In the genomic region with DNA sequence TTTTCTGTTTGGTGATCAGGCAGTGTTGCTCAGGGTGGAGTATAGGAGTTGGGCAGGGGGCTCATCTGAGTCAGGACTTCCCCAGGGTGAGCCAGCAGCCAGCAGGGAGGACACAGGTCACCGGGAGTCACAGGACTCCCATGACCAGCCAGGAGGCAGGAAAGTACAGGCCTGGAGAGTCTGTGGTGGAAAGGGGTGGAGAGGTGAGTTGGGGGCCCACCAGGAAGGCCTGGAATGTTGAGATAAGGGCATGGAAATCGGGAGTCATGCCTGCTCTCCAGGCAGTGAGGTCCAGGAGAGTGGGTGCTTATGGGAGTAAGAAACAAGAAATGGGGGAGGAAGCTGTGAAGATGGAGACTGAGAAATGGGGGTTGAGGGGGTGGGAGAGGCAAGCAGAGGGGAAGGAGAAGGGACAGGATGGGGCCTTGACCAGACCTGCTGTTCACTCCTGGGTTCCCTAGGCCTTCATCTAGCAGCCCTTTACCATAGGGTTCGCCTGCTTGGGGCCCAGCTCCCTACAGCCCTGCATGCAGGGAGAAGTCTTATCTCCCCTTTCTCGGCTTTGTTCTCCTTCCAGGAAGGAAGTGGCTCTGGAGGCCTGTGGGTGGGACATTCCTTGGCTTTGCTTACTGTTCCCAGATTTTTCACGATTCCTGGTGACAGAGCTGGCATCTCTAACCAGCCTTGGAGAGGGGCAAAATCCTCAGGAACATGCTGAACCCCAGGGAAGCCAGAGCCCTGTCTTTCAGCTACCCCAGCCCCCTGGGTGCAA, we compare ENCODE assay signal across 9 mouse cellular contexts. TPM values are rescaled to one million over a fixed set of nuclear protein-coding genes. Genes with fewer than 3 reads are reported as not detected.
A peak's percentile ranks its signal among the peaks of the same experiment; 100 is the strongest.
DNase-seq lines count a peak whose midpoint lies in the region; ATAC-seq and TF ChIP-seq lines count a peak whose summit lies in the region.
"Had no signal": no experiment of that assay in that cellular context is flagged by ENCODE, and none has a peak within 500 bp of the region (broad histone marks: within the 10 kb centered on the region; RNA-seq: fewer than 3 reads in every experiment).

No protein-coding gene starts in this region.

- H3K4me1 ChIP-seq in embryonic facial prominence, embryonic 12.5 days: peaks cover 51% of the 10 kb centered on the region
- H3K4me1 ChIP-seq in intestine, postnatal 0 days (replicated peaks; ENCODE audit: control insufficient read depth, insufficient read depth, low read length): peaks cover 7% of the 10 kb centered on the region; the same call in 1 of the 2 replicates
- peaks cover 26% of the 10 kb centered on the region for H3K4me1 ChIP-seq in lung, embryonic 14.5 days (ENCODE audit: insufficient read depth)

- no peak overlapping the region for H3K4me3 ChIP-seq in embryonic facial prominence, embryonic 12.5 days
- H3K4me3 ChIP-seq in intestine, postnatal 0 days (ENCODE audit: low read depth, low read length): no peak overlapping the region
- no peak overlapping the region for H3K4me3 ChIP-seq in lung, embryonic 14.5 days (ENCODE audit: low read depth, low read length)

- no peaks in the 10 kb centered on the region for H3K9me3 ChIP-seq in embryonic facial prominence, embryonic 12.5 days
- no peaks in the 10 kb centered on the region for H3K9me3 ChIP-seq in intestine, postnatal 0 days (ENCODE audit: control insufficient read depth)
- H3K9me3 ChIP-seq in lung, embryonic 14.5 days (ENCODE audit: low read depth, low read length): no peaks in the 10 kb centered on the region

- peak overlapping the region; percentile 6; the same call in 1 of the 2 replicates for H3K4me2 ChIP-seq in embryonic facial prominence, embryonic 12.5 days (replicated peaks)
- H3K4me2 ChIP-seq in intestine, postnatal 0 days (replicated peaks; ENCODE audit: low read depth): no peak overlapping the region
- H3K4me2 ChIP-seq in lung, embryonic 14.5 days: peak overlapping the region; percentile 10; the same call in 1 of the 2 replicates

- H3K9ac ChIP-seq in embryonic facial prominence, embryonic 12.5 days: no peak overlapping the region
- no peak overlapping the region for H3K9ac ChIP-seq in intestine, postnatal 0 days (ENCODE audit: low read depth, low read length)
- peak overlapping the region; percentile 27; the same call in 1 of the 2 replicates for H3K9ac ChIP-seq in lung, embryonic 14.5 days

- no peaks in the 10 kb centered on the region for H3K36me3 ChIP-seq in embryonic facial prominence, embryonic 12.5 days
- H3K36me3 ChIP-seq in intestine, postnatal 0 days (ENCODE audit: control insufficient read depth, insufficient read depth): no peaks in the 10 kb centered on the region
- no peaks in the 10 kb centered on the region for H3K36me3 ChIP-seq in lung, embryonic 14.5 days (ENCODE audit: insufficient read depth)

- no peak for TF ChIP-seq CTCF in intestine, postnatal 0 days (IDR thresholded peaks at IDR 0.05; ENCODE audit: low read depth)
- no peak for TF ChIP-seq CTCF in lung, embryonic 14.5 days (IDR thresholded peaks at IDR 0.05; ENCODE audit: low read depth)

- peak; percentile 48 to 67 for DNase-seq in heart, adult 18-20 months
- no peak for DNase-seq in heart, adult 8-10 months (ENCODE audit: low spot score)
- DNase-seq in lung, embryonic 14.5 days: peak; percentile 79
- no peak for DNase-seq in ovary, postnatal 14 days (ENCODE audit: low spot score)
- no peak for DNase-seq in urinary bladder, postnatal 10 days (ENCODE audit: low spot score)
- no peak for DNase-seq in spleen, adult 12 weeks (ENCODE audit: low spot score)

- peak overlapping the region; percentile 90 for H3K27ac ChIP-seq in embryonic facial prominence, embryonic 12.5 days
- H3K27ac ChIP-seq in intestine, postnatal 0 days (ENCODE audit: low read depth, low read length): peak overlapping the region; percentile 50
- peak overlapping the region; percentile 90 for H3K27ac ChIP-seq in lung, embryonic 14.5 days (ENCODE audit: low read depth)
- H3K27ac ChIP-seq: macrophage had no signal

- no peaks in the 10 kb centered on the region for H3K27me3 ChIP-seq in embryonic facial prominence, embryonic 12.5 days
- no peaks in the 10 kb centered on the region for H3K27me3 ChIP-seq in intestine, postnatal 0 days (replicated peaks; ENCODE audit: control insufficient read depth, insufficient read depth, low read length)
- H3K27me3 ChIP-seq in lung, embryonic 14.5 days (ENCODE audit: insufficient read depth, low read length): no peaks in the 10 kb centered on the region

- WGBS in embryonic facial prominence, embryonic 12.5 days: 35% methylated on average over 5 of the region's 5 CpGs
- WGBS in intestine, postnatal 0 days: 17% methylated on average over 5 of the region's 5 CpGs
- 17% methylated on average over 5 of the region's 5 CpGs for WGBS in lung, embryonic 14.5 days

- no peak for ATAC-seq in embryonic facial prominence, embryonic 12.5 days (ENCODE audit: insufficient number of reproducible peaks, insufficient read depth, low FRiP score, low TSS enrichment)
- ATAC-seq in intestine, postnatal 0 days: no peak; the same call in 1 of the 2 replicates
- ATAC-seq in lung, embryonic 14.5 days (ENCODE audit: insufficient read depth): peak; percentile 58; the same call in 1 of the 2 replicates

RNA-seq across cellular contexts. Expression of a gene that starts 28.2 kb away (rescaled TPM):
- 1 to 10 TPM in 1 of 2 experiments, under 1 TPM in 1; 0.30 to 2.8 TPM for total RNA-seq in heart, adult 18-20 months (2021)
- total RNA-seq in heart, adult 8-10 months (2022): under 1 TPM in 3 of 4 experiments, not detected in 1; 0.14 to 0.57 (median 0.25) TPM
- 0.81 TPM in 2 replicates for polyA plus RNA-seq in embryonic facial prominence, embryonic 12.5 days (2016; fragmentation: Nextera tagmentation; extraction: Ambion mirVana)
- 0.14 TPM in 1 of 2 replicates, not detected in the other for polyA plus RNA-seq in intestine, postnatal 0 days (2015; fragmentation: Nextera tagmentation; extraction: Ambion mirVana)
- polyA plus RNA-seq in lung, embryonic 14.5 days (2014; fragmentation: Nextera tagmentation; extraction: Ambion mirVana): 0.30 and 0.45 TPM in 2 replicates

RNA-seq across cellular contexts. Expression of a gene that starts 37.6 kb away (rescaled TPM):
- under 1 TPM; 0.07 to 0.18 TPM for total RNA-seq in heart, adult 18-20 months (2021)
- under 1 TPM; 0.06 to 0.43 (median 0.16) TPM for total RNA-seq in heart, adult 8-10 months (2022)
- polyA plus RNA-seq in embryonic facial prominence, embryonic 12.5 days (2016; fragmentation: Nextera tagmentation; extraction: Ambion mirVana): 0.24 and 0.28 TPM in 2 replicates
- 0.39 and 0.53 TPM in 2 replicates for polyA plus RNA-seq in intestine, postnatal 0 days (2015; fragmentation: Nextera tagmentation; extraction: Ambion mirVana)
- 0.39 and 0.47 TPM in 2 replicates for polyA plus RNA-seq in lung, embryonic 14.5 days (2014; fragmentation: Nextera tagmentation; extraction: Ambion mirVana)

Comparison
In these comparisons a context has a peak if more than half of its experiments do, and no peak if none do; other contexts are left out.
1. DNase-seq: peak in heart, adult 18-20 months (2 of 2) and lung, embryonic 14.5 days (single experiment); none in heart, adult 8-10 months (single experiment), ovary, postnatal 14 days (single experiment), urinary bladder, postnatal 10 days (single experiment) and spleen, adult 12 weeks (single experiment).
2. Peak in every context shown above with its lines, with median percentiles within 50 percentile points of each other: H3K27ac ChIP-seq.